Mouse (Mus musculus) embryo, embryonic 10.5 days (tissue): ENCODE measurements at regions not wholly inside any gene's neighbourhood (a gene's known extent, or its start where the extent isn't known, plus 50 kb on each side); places are given as distances from the start of the nearest gene placed in this dataset.

ENCODE experiments used
- DNase-seq: peaks from one replicate; pipeline ENCODE4 v3.0.0-alpha.2; 2015; ENCODE audit warnings: low spot score

DNA sequence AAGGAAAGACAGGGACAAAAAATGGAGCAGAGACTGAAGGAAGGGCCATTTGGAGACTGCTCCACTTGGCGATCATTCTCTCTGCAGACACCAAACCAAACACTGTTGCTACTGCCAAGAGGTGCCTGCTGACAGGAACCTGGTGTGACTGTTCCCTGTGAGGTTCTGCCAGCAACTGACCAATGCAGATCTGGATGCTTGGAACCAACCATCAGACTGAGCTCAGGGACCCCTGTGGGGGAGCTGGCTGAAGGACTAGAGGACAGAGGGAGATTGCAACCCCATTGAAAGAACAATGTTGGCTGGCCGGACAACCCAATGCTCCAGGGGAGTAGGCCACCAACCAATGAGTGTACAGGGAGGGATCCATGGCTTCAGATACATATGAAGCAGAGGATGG is 139.2 kb upstream of the Cep126 start:
- DNase-seq, result no peak

DNA sequence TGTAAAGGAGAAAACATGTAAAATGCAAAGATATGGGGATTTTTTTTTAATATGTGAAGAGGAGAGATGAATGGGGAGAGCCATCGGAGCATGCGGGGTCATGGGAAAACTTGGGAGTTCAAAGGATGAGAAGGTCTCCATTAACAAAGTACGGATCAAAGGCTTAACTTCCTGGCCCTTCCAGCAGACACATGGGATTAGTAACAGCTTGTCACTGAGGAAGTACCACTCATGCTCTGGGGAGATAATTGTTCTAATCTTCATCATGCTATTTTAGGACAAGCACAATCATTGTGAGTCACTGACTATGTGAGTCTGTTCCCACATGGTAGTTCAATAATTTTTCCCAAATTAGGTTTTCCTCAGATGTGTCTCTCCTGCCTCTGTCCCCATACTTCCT is 115.4 kb upstream of the Cep126 start:
- no peak for DNase-seq

DNA sequence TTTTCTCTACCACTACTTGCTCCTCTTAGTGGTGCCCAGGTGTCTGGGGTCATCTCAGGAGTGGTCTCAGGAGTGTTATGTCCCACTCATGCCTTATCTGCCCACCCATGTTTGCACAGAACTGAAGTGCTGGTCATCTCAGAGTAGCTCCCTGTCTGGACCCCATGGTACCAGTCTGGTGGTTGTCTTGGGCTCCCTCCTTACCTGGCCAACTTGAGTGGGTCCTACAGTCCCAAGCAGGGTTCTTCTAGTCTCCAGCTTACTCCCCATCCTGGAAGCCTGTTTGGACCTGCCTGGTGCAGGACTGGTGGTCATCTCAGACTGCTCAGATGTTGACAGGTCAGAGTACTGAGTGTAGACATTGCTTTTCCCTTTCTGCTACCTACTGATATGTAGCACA is 94.0 kb upstream of the Cep126 start:
- no peak for DNase-seq

DNA sequence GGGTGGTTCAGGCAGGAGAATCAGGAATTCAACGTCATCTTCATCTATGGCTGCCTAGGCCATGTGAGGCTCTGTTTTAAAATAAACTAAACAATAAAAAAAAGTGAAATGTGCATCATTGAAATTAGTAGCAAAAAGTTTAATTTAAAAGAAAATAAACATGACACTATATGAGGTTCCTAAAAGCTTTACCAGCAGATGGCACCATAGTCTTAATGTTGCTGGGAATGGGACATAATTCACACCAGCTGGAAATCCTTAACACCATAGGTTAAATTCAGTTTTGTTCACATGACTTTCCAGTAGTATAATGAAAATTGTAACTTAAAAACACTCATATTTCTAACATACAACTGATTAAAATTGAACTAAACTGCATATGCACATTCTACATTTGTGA is 92.3 kb upstream of the Cep126 start:
- peak; percentile 81 for DNase-seq

DNA sequence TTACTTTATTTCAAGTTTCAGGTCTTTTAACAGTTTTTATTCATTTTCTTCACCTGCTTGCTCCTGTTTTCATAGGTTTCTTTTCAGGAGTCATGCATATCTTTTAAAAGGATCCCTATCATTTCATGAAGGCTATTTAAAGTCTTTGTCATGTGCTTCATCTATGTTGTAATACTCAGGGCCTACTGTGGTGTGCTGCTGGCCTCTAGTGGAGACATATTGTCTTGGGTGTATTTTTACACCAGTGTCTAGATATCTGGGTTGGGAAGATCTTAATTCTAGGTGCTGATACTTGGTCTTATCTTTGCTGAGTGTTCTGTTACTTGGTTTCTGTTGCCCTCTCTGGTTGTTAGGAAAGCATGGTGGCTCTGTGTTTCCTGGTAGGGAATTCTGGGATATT is 74.8 kb upstream of the Cep126 start:
- peak; percentile 64 for DNase-seq

DNA sequence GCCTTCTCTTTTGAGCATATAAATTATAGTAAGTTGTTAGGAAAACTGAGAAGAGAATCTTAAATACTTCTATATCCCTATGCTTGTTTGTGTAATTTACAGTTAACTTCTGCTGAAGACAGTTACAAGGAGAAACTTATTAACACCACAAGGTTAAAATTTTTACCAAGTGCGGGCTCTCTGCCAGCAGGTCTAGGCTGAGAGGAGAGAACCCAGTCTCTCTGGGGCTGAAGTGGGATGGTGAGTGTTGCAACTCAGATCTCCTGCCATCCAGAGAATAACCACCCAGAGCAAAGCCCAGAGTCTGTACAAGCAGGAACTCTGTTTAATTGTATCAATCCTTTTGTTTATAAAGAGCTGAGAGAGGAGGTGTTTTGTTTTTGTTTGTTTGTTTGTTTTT is 51.3 kb upstream of the Cep126 start:
- no peak for DNase-seq
